In genomic region chr14:105920395-105921216, GRCm38 (mm10) we compare ENCODE assay signal across 9 mouse cellular contexts. TPM values are rescaled to one million over a fixed set of nuclear protein-coding genes. Genes with fewer than 3 reads are reported as not detected.
DNase-seq lines count a peak whose midpoint lies in the region; ATAC-seq and TF ChIP-seq lines count a peak whose summit lies in the region.
"Had no signal": no experiment of that assay in that cellular context is flagged by ENCODE, and none has a peak within 500 bp of the region (broad histone marks: within the 10 kb centered on the region; RNA-seq: fewer than 3 reads in every experiment).

No protein-coding gene starts in this region.

- H3K36me3 ChIP-seq in E14TG2a.4 (ENCODE audit: insufficient read depth, low read length): no peaks in the 10 kb centered on the region
- no peaks in the 10 kb centered on the region for H3K36me3 ChIP-seq in heart, embryonic 16.5 days (ENCODE audit: control insufficient read depth, insufficient read depth)
- no peaks in the 10 kb centered on the region for H3K36me3 ChIP-seq in limb, embryonic 15.5 days

- no peak for TF ChIP-seq CTCF in E14TG2a.4 (conservative IDR thresholded peaks at IDR 0.05; ENCODE audit: low read length)
- no peak for TF ChIP-seq CTCF in bone marrow, adult 2 months (IDR thresholded peaks at IDR 0.05; ENCODE audit: control insufficient read depth, insufficient read depth, low read length)

- peak overlapping the region; percentile 57 for H3K9ac ChIP-seq in heart, embryonic 16.5 days (ENCODE audit: low read length)
- H3K9ac ChIP-seq in limb, embryonic 15.5 days: no peak overlapping the region

- peak; percentile 49 for ATAC-seq in heart, embryonic 16.5 days (replicated peaks; ENCODE audit: extremely low read depth, insufficient read depth, low FRiP score)
- no peak for ATAC-seq in limb, embryonic 15.5 days (ENCODE audit: insufficient number of reproducible peaks, low FRiP score, low TSS enrichment, low read depth)
- no peak for ATAC-seq in activated CD4-positive, CD25-positive, alpha-beta regulatory T cell, adult 4 months

- H3K4me1 ChIP-seq in E14TG2a.4 (replicated peaks; ENCODE audit: low read depth, low read length): peaks cover 43% of the 10 kb centered on the region
- no peaks in the 10 kb centered on the region; the same call in none of the 2 replicates for H3K4me1 ChIP-seq in bone marrow, adult 2 months (ENCODE audit: control insufficient read depth, insufficient read depth, low read length)
- peaks cover 17% of the 10 kb centered on the region for H3K4me1 ChIP-seq in heart, embryonic 16.5 days (ENCODE audit: control insufficient read depth, insufficient read depth, low read length)
- peaks cover 12% of the 10 kb centered on the region for H3K4me1 ChIP-seq in limb, embryonic 15.5 days

- H3K9me3 ChIP-seq in E14TG2a.4 (ENCODE audit: low read length): peaks cover 44% of the 10 kb centered on the region
- no peaks in the 10 kb centered on the region for H3K9me3 ChIP-seq in heart, embryonic 16.5 days (replicated peaks; ENCODE audit: control insufficient read depth, low read length)
- no peaks in the 10 kb centered on the region for H3K9me3 ChIP-seq in limb, embryonic 15.5 days
- H3K9me3 ChIP-seq: megakaryocyte, embryonic 14.5 days had no signal

- peak overlapping the region; percentile 49 for H3K4me3 ChIP-seq in E14TG2a.4 (replicated peaks; ENCODE audit: low read length)
- H3K4me3 ChIP-seq in bone marrow, adult 2 months (replicated peaks; ENCODE audit: control insufficient read depth, low read depth, low read length): peak overlapping the region; percentile 47
- H3K4me3 ChIP-seq in heart, embryonic 16.5 days (ENCODE audit: low read length): peak overlapping the region; percentile 0
- no peak overlapping the region for H3K4me3 ChIP-seq in limb, embryonic 15.5 days
- H3K4me3 ChIP-seq: megakaryocyte, embryonic 14.5 days had no signal

- H3K4me2 ChIP-seq in heart, embryonic 16.5 days (ENCODE audit: low read depth, low read length): peak overlapping the region; percentile 50
- H3K4me2 ChIP-seq in limb, embryonic 15.5 days: peak overlapping the region; percentile 27

- WGBS in bone marrow, adult 2 months: 12% methylated on average over 23 of the region's 23 CpGs
- WGBS in heart, embryonic 16.5 days: 16% methylated on average over 23 of the region's 23 CpGs
- WGBS in limb, embryonic 15.5 days: 12% methylated on average over 23 of the region's 23 CpGs

- no peak for TF ChIP-seq POLR2A in bone marrow, adult 2 months (IDR thresholded peaks at IDR 0.05; ENCODE audit: borderline replicate concordance, control insufficient read depth, low read depth, low read length)

- no peaks in the 10 kb centered on the region for H3K27me3 ChIP-seq in E14TG2a.4 (ENCODE audit: insufficient read depth, low read length)
- H3K27me3 ChIP-seq in heart, embryonic 16.5 days (ENCODE audit: control insufficient read depth, insufficient read depth, low read length): no peaks in the 10 kb centered on the region
- no peaks in the 10 kb centered on the region for H3K27me3 ChIP-seq in limb, embryonic 15.5 days
- H3K27me3 ChIP-seq: megakaryocyte, embryonic 14.5 days had no signal

- DNase-seq in gastrocnemius, adult 18-20 months (ENCODE audit: low spot score): no peak
- no peak for DNase-seq in left cerebral cortex, adult 8-10 months (ENCODE audit: low spot score in 2 of 2)
- no peak for DNase-seq in B cell, adult 2 months

- peak overlapping the region; percentile 62 for H3K27ac ChIP-seq in bone marrow, adult 2 months (ENCODE audit: control insufficient read depth, insufficient read depth, low read depth, low read length, poor library complexity)
- peak overlapping the region; percentile 65 for H3K27ac ChIP-seq in heart, embryonic 16.5 days (ENCODE audit: low read length)
- no peak overlapping the region for H3K27ac ChIP-seq in limb, embryonic 15.5 days

RNA-seq across cellular contexts. Expression of gene Spry2, which starts 24.0 kb away (rescaled TPM):
- polyA plus RNA-seq in bone marrow, adult 2 months (2011; ENCODE audit: insufficient read depth, insufficient read length, low replicate concordance, missing spikeins): 6.2 and 14.5 TPM in 2 replicates
- polyA plus RNA-seq in heart, embryonic 16.5 days (2015; fragmentation: Nextera tagmentation; extraction: Ambion mirVana): 44.9 and 52.4 TPM in 2 replicates
- polyA plus RNA-seq in limb, embryonic 15.5 days (2015; fragmentation: Nextera tagmentation; extraction: Ambion mirVana): 63.8 and 72.0 TPM in 2 replicates
- 10 to 100 TPM; 13.5 to 19.3 TPM for total RNA-seq in gastrocnemius, adult 18-20 months (2021)
- total RNA-seq in left cerebral cortex, adult 8-10 months (2022): 10 to 100 TPM; 77.7 to 87.4 (median 83.9) TPM
- polyA plus RNA-seq in activated CD4-positive, CD25-positive, alpha-beta regulatory T cell, adult 4 months (2017; shearing (Covaris generic)): not detected
